Mouse (Mus musculus) lung, postnatal 25 days (tissue): Measurements from ENCODE around the gene Fhl2.
A peak's percentile ranks its signal among the peaks of the same experiment; 100 is the strongest.
"Not testable (repeated sequence)": the region's sequence is repeated elsewhere in the genome, so short reads cannot be mapped to it uniquely, and the experiment has no call there.

Source experiments
- DNase-seq: peaks from one replicate; pipeline ENCODE4 v3.0.0; 2022; ENCODE audit warnings: low spot score

Fhl2 gene

DNA sequence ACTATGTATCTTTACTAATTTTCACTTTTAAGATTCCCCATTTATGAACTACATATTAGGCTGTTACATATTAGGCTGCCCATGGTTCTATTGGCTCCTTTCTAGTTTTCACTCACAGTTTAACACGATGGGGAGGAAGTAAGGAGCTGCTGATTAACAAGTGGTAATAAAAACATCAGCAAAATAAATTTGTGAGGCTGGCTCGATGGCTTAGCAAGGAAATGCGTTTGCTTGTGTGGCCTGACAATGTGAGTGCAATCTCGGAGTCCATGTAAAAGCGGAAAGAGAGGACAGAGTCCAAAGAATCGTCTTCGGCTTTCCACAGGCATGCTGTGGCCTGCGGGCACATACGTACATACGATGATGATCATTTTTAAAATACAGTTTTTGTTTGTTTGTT, 4.3 kb downstream of the Fhl2 start:
- no peak for DNase-seq

DNA sequence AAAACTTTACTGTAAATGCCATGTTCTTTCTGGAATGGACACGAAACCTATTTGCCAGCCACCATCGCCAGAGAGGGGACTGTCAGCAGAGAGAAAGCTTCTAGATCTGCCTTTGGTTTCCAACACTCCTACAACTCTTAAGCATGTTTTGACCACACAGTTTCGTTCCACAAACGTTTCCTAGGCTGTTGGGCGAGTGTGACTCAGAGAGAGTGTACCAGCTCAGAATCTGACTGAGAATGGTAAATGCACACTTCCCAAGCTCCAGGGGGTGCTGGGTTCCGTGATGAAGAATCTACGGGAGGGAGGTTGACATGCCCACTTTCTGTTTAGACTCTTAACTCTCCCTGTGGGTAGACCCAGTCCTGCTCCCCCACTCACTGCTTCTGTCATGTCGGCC, 5.7 kb downstream of the Fhl2 start:
- DNase-seq: no peak

DNA sequence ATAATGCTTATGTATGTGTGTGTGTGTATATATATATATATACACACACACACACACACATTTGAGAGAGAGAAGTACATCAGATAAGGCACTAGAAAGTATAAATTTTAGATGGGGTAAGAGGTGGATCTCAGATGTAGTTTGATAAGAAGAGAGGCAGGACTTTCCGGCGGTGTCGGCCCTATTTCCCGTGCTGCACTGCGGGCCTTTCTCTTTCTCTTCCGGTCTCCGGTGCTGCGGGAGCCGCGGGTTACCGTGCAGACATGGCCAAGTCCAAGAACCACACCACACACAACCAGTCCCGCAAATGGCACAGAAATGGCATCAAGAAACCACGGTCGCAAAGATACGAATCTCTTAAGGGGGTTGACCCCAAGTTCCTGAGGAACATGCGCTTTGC, 7.9 kb downstream of the Fhl2 start:
- not testable (repeated sequence) for DNase-seq

DNA sequence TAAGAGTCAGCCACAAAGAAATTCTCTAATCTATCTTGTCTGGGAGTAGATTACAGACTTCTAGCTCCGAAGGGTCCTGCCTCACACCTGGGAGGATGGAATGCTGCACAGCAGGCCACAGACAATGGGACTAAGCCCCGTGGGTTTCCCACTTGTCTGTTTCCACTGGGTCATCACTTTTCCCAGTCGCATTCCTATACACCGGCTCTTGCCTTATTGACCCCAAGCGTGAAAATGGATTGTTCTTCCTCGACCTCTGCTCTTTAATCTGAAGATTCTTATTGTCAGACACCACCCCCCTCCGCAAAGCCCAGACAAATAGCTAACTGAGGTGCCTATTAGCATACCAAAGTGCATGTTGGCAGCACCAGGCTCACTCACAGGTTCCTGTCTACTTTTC, 10.4 kb downstream of the Fhl2 start:
- no peak for DNase-seq

DNA sequence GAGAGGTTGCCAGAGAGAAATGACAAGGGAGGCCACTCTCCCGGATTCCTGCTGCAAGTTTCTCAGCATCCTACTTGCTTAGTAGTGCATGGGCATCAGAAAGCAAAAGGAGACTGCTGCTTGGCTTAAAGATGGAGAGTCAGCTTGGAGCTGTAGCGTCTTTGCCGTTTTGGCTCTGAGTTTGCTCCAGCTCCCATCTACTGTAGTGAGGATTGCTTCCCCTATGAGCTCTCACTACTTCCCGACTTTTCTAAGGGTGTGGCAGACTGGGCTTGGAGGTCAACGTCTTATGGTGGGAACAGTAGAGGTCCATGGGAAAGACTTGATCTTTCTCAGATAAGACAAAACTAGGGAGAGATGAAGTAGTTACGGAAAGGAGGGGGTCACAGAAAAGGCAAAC, 15.9 kb downstream of the Fhl2 start:
- no peak for DNase-seq

DNA sequence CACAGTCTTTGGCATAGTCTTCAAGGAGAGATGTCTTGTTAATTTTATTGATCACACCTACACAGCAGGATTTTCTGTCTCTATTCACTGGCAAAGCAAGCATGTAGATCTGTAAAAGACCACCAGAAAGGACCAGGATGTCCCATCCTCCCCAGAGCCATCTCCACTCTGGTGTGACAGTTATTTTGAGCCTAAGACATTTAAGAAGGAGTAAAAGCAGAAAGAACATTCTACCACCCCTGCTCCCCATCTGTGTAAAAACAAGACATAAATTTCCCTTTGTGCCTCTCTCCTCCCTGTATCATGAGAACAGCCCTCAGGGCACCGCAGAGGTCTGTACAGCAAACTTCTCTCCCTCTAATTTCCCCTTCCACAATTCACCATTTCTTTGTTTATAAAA, 18.0 kb downstream of the Fhl2 start:
- no peak for DNase-seq

DNA sequence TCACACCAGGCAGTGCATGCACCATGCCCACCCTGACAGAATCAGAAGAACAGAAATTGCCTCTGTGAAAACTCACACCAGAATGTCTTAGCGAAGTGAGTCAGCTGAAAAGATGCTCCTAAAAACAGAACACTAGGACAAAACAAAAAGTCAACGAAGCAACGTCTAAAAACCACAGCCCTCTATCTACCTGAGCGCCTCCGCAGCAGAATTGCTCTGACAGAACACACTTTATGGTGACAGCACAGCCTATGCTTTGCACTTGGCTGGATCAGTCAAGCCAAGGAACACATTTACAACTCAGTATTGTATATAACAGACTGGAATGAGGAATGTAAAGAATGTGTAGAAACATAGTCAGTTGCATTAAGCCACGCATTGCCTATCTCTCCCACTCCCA, 18.4 kb downstream of the Fhl2 start:
- DNase-seq: no peak

- DNase-seq: no peak
Measured at GRCm38 (mm10) chr1:43173283-43174226, 23.2 kb downstream of the Fhl2 start.

- DNase-seq: no peak
Measured at GRCm38 (mm10) chr1:43171816-43172215, 25.0 kb downstream of the Fhl2 start.

DNA sequence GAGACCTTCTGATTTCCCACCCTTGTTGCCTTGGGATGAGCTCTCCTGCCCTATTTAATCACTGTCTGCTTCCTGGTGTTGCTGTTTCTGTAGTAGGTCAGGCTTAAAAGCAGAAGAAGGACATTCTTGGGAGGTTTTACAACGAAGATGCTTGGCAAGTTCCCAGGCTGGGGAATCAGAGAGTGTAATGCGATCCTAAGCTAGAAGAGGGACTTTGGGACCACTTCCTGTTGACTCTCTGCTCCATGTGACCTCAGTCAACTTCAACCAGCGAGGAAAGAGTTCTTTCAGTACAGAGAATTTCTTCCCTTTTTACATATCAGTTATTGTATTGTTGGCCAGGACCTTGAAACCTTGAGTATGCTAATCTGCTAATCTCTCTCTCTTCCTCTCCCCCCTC, 25.7 kb downstream of the Fhl2 start:
- DNase-seq: no peak

DNA sequence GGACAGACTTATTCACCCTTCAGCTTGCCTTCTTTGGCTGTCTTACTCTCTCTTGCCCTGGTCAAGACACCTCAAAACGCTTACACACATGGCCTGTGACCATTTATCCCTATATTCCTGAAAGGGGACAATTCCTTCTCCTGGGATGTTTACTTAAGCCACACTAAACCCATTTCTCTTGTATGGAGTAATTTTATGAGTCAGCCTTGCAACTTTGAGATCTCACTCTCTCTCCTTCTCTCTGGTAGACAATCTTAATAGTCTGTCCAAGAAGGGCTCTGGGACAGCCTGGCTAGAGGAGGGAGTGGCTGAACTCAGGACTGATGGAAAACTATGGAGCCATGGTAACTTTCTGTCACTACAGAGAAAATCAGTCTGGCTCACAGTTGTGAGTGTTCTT, 27.1 kb downstream of the Fhl2 start:
- no peak for DNase-seq

GRCm38 (mm10) chr1:43169227-43169626, 27.6 kb downstream of the Fhl2 start:
- DNase-seq: no peak

- DNase-seq: no peak
Measured at GRCm38 (mm10) chr1:43168618-43169017, 28.2 kb downstream of the Fhl2 start.

DNA sequence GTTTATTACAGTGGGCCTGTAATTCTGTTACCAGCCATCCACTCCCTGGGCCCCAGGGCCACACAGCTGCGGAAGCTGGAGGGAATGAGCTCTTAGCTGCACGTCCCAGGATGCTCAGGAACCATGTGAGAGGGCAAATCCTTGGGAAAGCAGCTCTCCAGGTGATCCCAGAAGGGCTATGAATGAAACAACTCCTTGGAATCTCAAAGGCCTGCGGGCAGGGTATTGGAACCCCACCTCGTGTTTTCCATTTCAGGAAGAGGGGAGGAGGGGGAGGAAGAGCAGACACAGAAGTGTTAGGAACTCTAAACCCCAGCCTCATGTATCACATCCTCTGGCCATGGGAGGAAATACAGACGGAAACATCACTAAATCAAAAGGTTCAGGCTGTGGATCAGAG, 28.8 kb downstream of the Fhl2 start:
- no peak for DNase-seq

DNA sequence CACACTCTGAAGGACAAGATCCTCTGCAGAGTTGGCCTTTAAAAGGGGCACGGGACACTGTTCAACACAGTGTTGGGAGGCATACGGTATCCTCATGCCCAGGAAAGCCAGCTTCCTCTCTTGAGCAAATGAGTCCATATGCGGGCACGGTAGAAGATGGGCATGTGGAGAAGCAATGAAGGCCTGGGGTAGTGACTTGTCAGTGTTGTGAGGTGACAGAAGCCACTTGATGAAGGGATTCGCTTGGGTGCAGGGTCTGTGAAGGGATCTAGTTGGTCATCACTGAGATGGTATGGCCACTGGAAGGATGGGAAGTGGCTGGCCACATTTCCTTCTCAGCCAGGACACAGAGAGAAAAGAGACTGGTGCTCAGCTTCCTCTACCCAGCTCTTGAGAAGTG, 32.2 kb downstream of the Fhl2 start:
- no peak for DNase-seq

- peak; percentile 26 for DNase-seq
Measured at GRCm38 (mm10) chr1:43163467-43164418, 33.0 kb downstream of the Fhl2 start.

- no peak for DNase-seq
Measured at GRCm38 (mm10) chr1:43163084-43163466, 33.7 kb downstream of the Fhl2 start.

DNA sequence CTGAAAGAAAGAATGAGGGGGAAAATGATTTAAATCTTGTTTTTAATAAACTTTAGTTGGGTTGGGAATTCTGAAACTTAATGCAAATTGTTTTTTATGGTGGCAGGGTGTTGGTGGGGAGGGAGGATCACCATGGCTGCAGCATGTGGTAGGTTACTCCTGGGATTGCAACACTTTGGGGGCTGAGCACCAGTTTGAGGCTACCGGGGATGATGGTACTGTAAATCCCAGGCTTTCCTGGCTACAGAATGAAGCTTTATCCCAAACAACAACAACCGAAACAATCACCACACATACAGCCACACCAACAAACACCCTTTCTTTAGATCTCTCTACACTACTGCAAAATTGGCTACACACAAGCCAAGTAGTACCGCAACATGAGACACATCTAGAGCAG, 34.4 kb downstream of the Fhl2 start:
- DNase-seq: no peak

- DNase-seq: no peak
Measured at GRCm38 (mm10) chr1:43159429-43159828, 37.4 kb downstream of the Fhl2 start.

DNA sequence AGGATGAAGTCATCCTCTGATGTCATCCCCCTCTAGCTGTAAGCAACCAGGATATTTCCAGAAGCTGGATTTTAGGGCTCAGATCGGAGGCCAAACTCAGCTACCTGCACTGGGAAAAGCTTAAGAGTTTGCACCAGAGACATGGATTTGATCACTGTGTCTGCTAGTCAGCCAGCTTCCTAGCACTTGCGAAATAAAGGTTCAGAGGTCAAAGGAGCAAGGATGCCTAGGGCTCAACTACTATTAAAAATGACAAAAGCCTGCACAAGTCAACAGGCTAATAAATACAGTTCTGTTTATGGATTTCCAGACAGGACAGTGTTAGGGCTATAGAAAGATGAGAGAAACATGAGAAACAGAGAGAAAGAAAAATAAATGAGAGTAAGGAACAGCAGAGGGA, 38.9 kb downstream of the Fhl2 start:
- no peak for DNase-seq

- DNase-seq: no peak
Measured at GRCm38 (mm10) chr1:43154491-43154890, 42.3 kb downstream of the Fhl2 start.

GRCm38 (mm10) chr1:43153538-43153937, 43.2 kb downstream of the Fhl2 start:
- no peak for DNase-seq

DNA sequence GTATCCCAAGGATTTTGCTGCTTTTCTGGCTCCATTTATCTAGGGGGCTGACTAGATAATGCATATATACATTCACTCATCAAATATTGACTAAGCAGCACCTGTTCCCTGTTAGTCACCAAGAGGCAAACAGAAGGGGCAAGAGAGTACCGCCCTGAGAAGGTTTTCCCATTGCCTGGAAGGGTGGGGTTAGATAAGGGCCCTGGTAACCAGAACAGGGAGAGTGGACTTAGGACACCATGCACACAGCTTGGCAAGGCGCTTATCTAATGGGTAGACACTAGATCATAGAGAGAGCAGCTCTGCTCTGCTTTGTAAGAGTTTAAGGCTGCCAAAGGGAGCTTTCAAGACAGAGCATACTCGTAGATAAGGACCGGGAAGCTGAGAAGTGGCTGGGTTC, 44.2 kb downstream of the Fhl2 start:
- no peak for DNase-seq
